Mouse (Mus musculus) midbrain, embryonic 15.5 days (tissue): ENCODE measurements around the gene Tmco3. TPM values are rescaled to one million over a fixed set of nuclear protein-coding genes. Genes with fewer than 3 reads are reported as not detected.

ENCODE experiments used
- ATAC-seq: fragments of 200-750 bp; cut with Nextera tagmentation; replicated peaks from 2 replicates; pipeline ENCODE4 v1.8.0; 2017; ENCODE audit warnings: moderate TSS enrichment
- H3K27ac ChIP-seq: fragments of 300-500 bp; sonication (generic); 2 replicates; pipeline ENCODE4 v1.5.1; 2015; ENCODE audit warnings: mild to moderate bottlenecking, inconsistent platforms
- H3K27me3 ChIP-seq: fragments of 300-500 bp; sonication (generic); replicated peaks from 2 replicates; pipeline ENCODE4 v1.6.1; 2015; ENCODE audit warnings: inconsistent platforms
- H3K36me3 ChIP-seq: fragments of 300-500 bp; sonication (generic); replicated peaks from 2 replicates; pipeline ENCODE4 v1.6.1; 2015; ENCODE audit warnings: inconsistent platforms
- H3K4me1 ChIP-seq: fragments of 300-500 bp; sonication (generic); 2 replicates; pipeline ENCODE4 v1.6.1; 2015; ENCODE audit warnings: inconsistent platforms
- H3K4me2 ChIP-seq: fragments of 300-500 bp; sonication (generic); 2 replicates; pipeline ENCODE4 v1.6.1; 2015; ENCODE audit warnings: inconsistent platforms, mild to moderate bottlenecking, moderate library complexity
- H3K4me3 ChIP-seq: fragments of 300-500 bp; sonication (generic); 2 replicates; pipeline ENCODE4 v1.5.1; 2015; ENCODE audit warnings: mild to moderate bottlenecking, inconsistent platforms
- H3K9ac ChIP-seq: fragments of 300-500 bp; sonication (generic); 2 replicates; pipeline ENCODE4 v1.6.1; 2015; ENCODE audit warnings: mild to moderate bottlenecking, inconsistent platforms
- H3K9me3 ChIP-seq: fragments of 300-500 bp; sonication (generic); 2 replicates; pipeline ENCODE4 v1.6.1; 2016; ENCODE audit warnings: inconsistent platforms
- WGBS: fragments of 180-500 bp; shearing (Covaris S2); methylation state at CpG from one replicate; pipeline ENCODE4 v1.1.7; 2015; ENCODE audit warnings: mixed read lengths; 5-methylcytosine and 5-hydroxymethylcytosine counted together
- polyA plus RNA-seq: library from polyadenylated mRNA; unstranded; fragments of >200 nt; fragmentation: Nextera tagmentation; extraction: Ambion mirVana; gene quantifications from 2 replicates; pipeline ENCODE4 v1.2.1, GENCODE M21; 2015

Tmco3 gene
- polyA plus RNA-seq, result 47.6 and 57.1 TPM in 2 replicates

GRCm38 (mm10) chr8:13287692-13288623 is at the start of gene Tmco3, which contains the start of gene Dcun1d2:
TSS of gene Tmco3 (plus strand) at chr8:13288190.
TSS of gene Dcun1d2 (minus strand) at chr8:13288131.
- H3K36me3 ChIP-seq, result peaks cover 4% of the 10 kb centered on the region; the same call in 1 of the 2 replicates
- no peaks in the 10 kb centered on the region for H3K27me3 ChIP-seq
- H3K9me3 ChIP-seq, result no peaks in the 10 kb centered on the region
- under 1% methylated on average over 79 of the region's 79 CpGs for WGBS
- H3K4me1 ChIP-seq, result peaks cover 22% of the 10 kb centered on the region
- peak within 1 kb of the TSS; percentile 87 for H3K9ac ChIP-seq
- ATAC-seq, result peak; percentile 95
- H3K4me2 ChIP-seq, result peak within 1 kb of the TSS; percentile 98
- H3K27ac ChIP-seq, result peak within 1 kb of the TSS; percentile 93
- H3K4me3 ChIP-seq, result peak within 1 kb of the TSS; percentile 81

GRCm38 (mm10) chr8:13240055-13240454 is 47.9 kb upstream of the Tmco3 start:
- H3K4me3 ChIP-seq, result no peak overlapping the region
- no peak for ATAC-seq

GRCm38 (mm10) chr8:13240691-13241090 is 47.3 kb upstream of the Tmco3 start:
- no peaks in the 10 kb centered on the region for H3K9me3 ChIP-seq
- 76% methylated on average over 7 of the region's 7 CpGs for WGBS
- no peaks in the 10 kb centered on the region for H3K27me3 ChIP-seq
- no peaks in the 10 kb centered on the region for H3K4me1 ChIP-seq
- no peak overlapping the region for H3K27ac ChIP-seq
- no peak overlapping the region for H3K4me3 ChIP-seq
- no peaks in the 10 kb centered on the region for H3K36me3 ChIP-seq
- no peak overlapping the region for H3K9ac ChIP-seq
- no peak overlapping the region for H3K4me2 ChIP-seq
- no peak for ATAC-seq

More at GRCm38 (mm10) chr8:13240055-13240454, 47.9 kb upstream of the Tmco3 start:
- no peaks in the 10 kb centered on the region for H3K4me1 ChIP-seq
- H3K9ac ChIP-seq, result no peak overlapping the region
- no peaks in the 10 kb centered on the region for H3K36me3 ChIP-seq
- WGBS, result 93% methylated on average over 9 of the region's 9 CpGs
- no peaks in the 10 kb centered on the region for H3K27me3 ChIP-seq
- H3K9me3 ChIP-seq, result no peaks in the 10 kb centered on the region
- no peak overlapping the region for H3K4me2 ChIP-seq
- H3K27ac ChIP-seq, result no peak overlapping the region

GRCm38 (mm10) chr8:13242985-13243870 is 44.8 kb upstream of the Tmco3 start:
- H3K4me2 ChIP-seq, result no peak overlapping the region
- ATAC-seq, result no peak
- no peaks in the 10 kb centered on the region for H3K4me1 ChIP-seq
- no peaks in the 10 kb centered on the region for H3K36me3 ChIP-seq
- no peaks in the 10 kb centered on the region for H3K27me3 ChIP-seq
- no peak overlapping the region for H3K4me3 ChIP-seq
- WGBS, result 83% methylated on average over 10 of the region's 10 CpGs
- no peak overlapping the region for H3K9ac ChIP-seq
- no peaks in the 10 kb centered on the region for H3K9me3 ChIP-seq
- H3K27ac ChIP-seq, result no peak overlapping the region

GRCm38 (mm10) chr8:13244343-13244880 is 43.6 kb upstream of the Tmco3 start:
- Histone ChIP-seq H3K4me1 (no peaks in the 10 kb centered on the region), H3K36me3 (no peaks in the 10 kb centered on the region), H3K27me3 (no peaks in the 10 kb centered on the region), H3K9me3 (no peaks in the 10 kb centered on the region), H3K4me3 (no peak overlapping the region), H3K9ac (no peak overlapping the region), H3K27ac (no peak overlapping the region), H3K4me2 (no peak overlapping the region)
- WGBS, result 88% methylated on average over 11 of the region's 11 CpGs
- ATAC-seq, result no peak

GRCm38 (mm10) chr8:13252837-13253236 is 35.2 kb upstream of the Tmco3 start:
- WGBS, result 92% methylated on average over 13 of the region's 13 CpGs
- Histone ChIP-seq H3K4me2 (no peak overlapping the region), H3K9ac (no peak overlapping the region), H3K9me3 (no peaks in the 10 kb centered on the region), H3K4me1 (no peaks in the 10 kb centered on the region), H3K4me3 (no peak overlapping the region), H3K36me3 (peaks cover 10% of the 10 kb centered on the region; the same call in 1 of the 2 replicates), H3K27me3 (no peaks in the 10 kb centered on the region), H3K27ac (no peak overlapping the region)
- no peak for ATAC-seq

- Histone ChIP-seq H3K9me3 (no peaks in the 10 kb centered on the region), H3K9ac (no peak overlapping the region), H3K27ac (no peak overlapping the region), H3K27me3 (no peaks in the 10 kb centered on the region), H3K36me3 (peaks cover 10% of the 10 kb centered on the region; the same call in 1 of the 2 replicates), H3K4me1 (no peaks in the 10 kb centered on the region), H3K4me3 (no peak overlapping the region), H3K4me2 (no peak overlapping the region)
- 80% methylated on average over 5 of the region's 5 CpGs for WGBS
- ATAC-seq, result no peak
Observed at GRCm38 (mm10) chr8:13253413-13253812, 34.6 kb upstream of the Tmco3 start.

GRCm38 (mm10) chr8:13254019-13254418 is 34.0 kb upstream of the Tmco3 start, which contains the start of gene Adprhl1:
TSS of gene Adprhl1 (minus strand) at chr8:13254162.
- no peak within 1 kb of the TSS for H3K4me2 ChIP-seq
- WGBS, result 38% methylated on average over 8 of the region's 8 CpGs
- no peak within 1 kb of the TSS for H3K9ac ChIP-seq
- no peak within 1 kb of the TSS for H3K4me3 ChIP-seq
- H3K27me3 ChIP-seq, result no peaks in the 10 kb centered on the region
- H3K9me3 ChIP-seq, result no peaks in the 10 kb centered on the region
- H3K36me3 ChIP-seq, result peaks cover 10% of the 10 kb centered on the region; the same call in 1 of the 2 replicates
- no peaks in the 10 kb centered on the region for H3K4me1 ChIP-seq
- ATAC-seq, result peak; percentile 54; the same call in 1 of the 2 replicates
- H3K27ac ChIP-seq, result no peak within 1 kb of the TSS

- Histone ChIP-seq H3K27ac (no peak overlapping the region), H3K27me3 (no peaks in the 10 kb centered on the region), H3K4me1 (no peaks in the 10 kb centered on the region), H3K9ac (no peak overlapping the region), H3K4me2 (no peak overlapping the region), H3K4me3 (no peak overlapping the region), H3K36me3 (peaks cover 10% of the 10 kb centered on the region; the same call in 1 of the 2 replicates), H3K9me3 (no peaks in the 10 kb centered on the region)
- whole genome bisulfite sequencing, result 70% methylated on average over 3 of the region's 3 CpGs
- no peak for ATAC-seq
Observed at GRCm38 (mm10) chr8:13263376-13263775, 24.6 kb upstream of the Tmco3 start.

GRCm38 (mm10) chr8:13267566-13267965 is 20.4 kb upstream of the Tmco3 start:
- Histone ChIP-seq H3K27ac (no peak overlapping the region), H3K9ac (no peak overlapping the region), H3K27me3 (no peaks in the 10 kb centered on the region), H3K4me1 (no peaks in the 10 kb centered on the region), H3K4me2 (no peak overlapping the region), H3K4me3 (no peak overlapping the region), H3K36me3 (peaks cover 18% of the 10 kb centered on the region; the same call in 1 of the 2 replicates), H3K9me3 (no peaks in the 10 kb centered on the region)
- WGBS, result 83% methylated on average over 2 of the region's 2 CpGs
- no peak for ATAC-seq

- Histone ChIP-seq H3K9ac (no peak overlapping the region), H3K27me3 (no peaks in the 10 kb centered on the region), H3K4me2 (no peak overlapping the region), H3K9me3 (no peaks in the 10 kb centered on the region), H3K27ac (no peak overlapping the region), H3K4me1 (no peaks in the 10 kb centered on the region), H3K36me3 (peaks cover 14% of the 10 kb centered on the region; the same call in 1 of the 2 replicates), H3K4me3 (no peak overlapping the region)
- ATAC-seq, result no peak
- 92% methylated on average over 5 of the region's 5 CpGs for WGBS
Observed at GRCm38 (mm10) chr8:13272834-13273233, 15.2 kb upstream of the Tmco3 start.
